8 mouse cellular contexts compared by ENCODE assay signal in genomic region chr15:9140252-9140680, GRCm38 (mm10). TPM values are rescaled to one million over a fixed set of nuclear protein-coding genes. Genes with fewer than 3 reads are reported as not detected.
DNase-seq lines count a peak whose midpoint lies in the region; ATAC-seq and TF ChIP-seq lines count a peak whose summit lies in the region.

Lmbrd2 (plus strand) TSS chr15:9140550.

- no peaks in the 10 kb centered on the region for H3K27me3 ChIP-seq in embryonic facial prominence, embryonic 14.5 days (replicated peaks; ENCODE audit: control insufficient read depth, insufficient read depth, low read length)
- H3K27me3 ChIP-seq in limb, embryonic 14.5 days (ENCODE audit: control insufficient read depth, insufficient read depth, low read length): no peaks in the 10 kb centered on the region
- H3K27me3 ChIP-seq in midbrain, postnatal 0 days (ENCODE audit: insufficient read depth, low read length): no peaks in the 10 kb centered on the region

- peak; percentile 99 for DNase-seq in 3T3-L1 (ENCODE audit: low read depth, low spot score)
- peak; percentile 78 to 96 for DNase-seq in adrenal gland, postnatal 4 days (ENCODE audit: low spot score in 2 of 2)
- DNase-seq in embryonic facial prominence, embryonic 14.5 days (ENCODE audit: low spot score): peak; percentile 99
- peak; percentile 98 for DNase-seq in heart, adult 8-10 months (ENCODE audit: low spot score)
- peak; percentile 98 for DNase-seq in kidney, adult 9 months
- peak; percentile 98 for DNase-seq in limb, embryonic 14.5 days (ENCODE audit: low spot score)
- peak; percentile 99 for DNase-seq in midbrain, postnatal 0 days (ENCODE audit: low spot score)
- DNase-seq in spleen, postnatal 14 days (ENCODE audit: low spot score in 2 of 2): peak; percentile 89 to 92

- H3K4me2 ChIP-seq in embryonic facial prominence, embryonic 14.5 days (ENCODE audit: low read depth, low read length): peak within 1 kb of the TSS; percentile 74
- H3K4me2 ChIP-seq in limb, embryonic 14.5 days (replicated peaks; ENCODE audit: low read depth, low read length, severe bottlenecking): peak within 1 kb of the TSS; percentile 87
- H3K4me2 ChIP-seq in midbrain, postnatal 0 days (ENCODE audit: low read depth, low read length, poor library complexity, severe bottlenecking): peak within 1 kb of the TSS; percentile 73

- H3K36me3 ChIP-seq in embryonic facial prominence, embryonic 14.5 days (ENCODE audit: control insufficient read depth, insufficient read depth, low read length): peaks cover 32% of the 10 kb centered on the region
- H3K36me3 ChIP-seq in limb, embryonic 14.5 days (ENCODE audit: control insufficient read depth, insufficient read depth, low read length): peaks cover 32% of the 10 kb centered on the region
- peaks cover 6% of the 10 kb centered on the region; the same call in 1 of the 2 replicates for H3K36me3 ChIP-seq in midbrain, postnatal 0 days (ENCODE audit: insufficient read depth, low read length)

- peak within 1 kb of the TSS; percentile 88 for H3K4me3 ChIP-seq in embryonic facial prominence, embryonic 14.5 days (ENCODE audit: low read depth, low read length)
- H3K4me3 ChIP-seq in limb, embryonic 14.5 days (replicated peaks; ENCODE audit: low read length): peak within 1 kb of the TSS; percentile 70
- peak within 1 kb of the TSS; percentile 87 for H3K4me3 ChIP-seq in midbrain, postnatal 0 days (ENCODE audit: low read depth, low read length)

- 0 out of 2 replicates have a peak, but pooled peaks have one; percentile 4 for TF ChIP-seq POLR2A in limb, embryonic 14.5 days (IDR thresholded peaks at IDR 0.05; ENCODE audit: borderline replicate concordance, extremely low read depth, insufficient read depth, insufficient read length)

- H3K9ac ChIP-seq in embryonic facial prominence, embryonic 14.5 days (ENCODE audit: low read depth, low read length): peak within 1 kb of the TSS; percentile 78
- peak within 1 kb of the TSS; percentile 74 for H3K9ac ChIP-seq in limb, embryonic 14.5 days (ENCODE audit: low read depth, low read length, severe bottlenecking)
- H3K9ac ChIP-seq in midbrain, postnatal 0 days (replicated peaks; ENCODE audit: low read length, poor library complexity, severe bottlenecking): peak within 1 kb of the TSS; percentile 88

- TF ChIP-seq CTCF in midbrain, postnatal 0 days (IDR thresholded peaks at IDR 0.05): no peak; the same call in 1 of the 2 replicates

- peak; percentile 99 for ATAC-seq in embryonic facial prominence, embryonic 14.5 days (ENCODE audit: low read depth)
- peak; percentile 98 for ATAC-seq in limb, embryonic 14.5 days (ENCODE audit: low FRiP score, low read depth)
- peak; percentile 98 for ATAC-seq in midbrain, postnatal 0 days (ENCODE audit: low FRiP score)

- H3K27ac ChIP-seq in embryonic facial prominence, embryonic 14.5 days (replicated peaks; ENCODE audit: low read depth, low read length): peak within 1 kb of the TSS; percentile 71
- H3K27ac ChIP-seq in limb, embryonic 14.5 days (replicated peaks; ENCODE audit: low read depth, low read length): peak within 1 kb of the TSS; percentile 39
- H3K27ac ChIP-seq in midbrain, postnatal 0 days (ENCODE audit: low read depth, low read length): peak within 1 kb of the TSS; percentile 86

- H3K4me1 ChIP-seq in embryonic facial prominence, embryonic 14.5 days (ENCODE audit: control insufficient read depth, insufficient read depth, low read length): peaks cover 6% of the 10 kb centered on the region
- H3K4me1 ChIP-seq in limb, embryonic 14.5 days (ENCODE audit: control insufficient read depth, insufficient read depth, low read length): peaks cover 4% of the 10 kb centered on the region
- H3K4me1 ChIP-seq in midbrain, postnatal 0 days (ENCODE audit: insufficient read depth, low read length): peaks cover 8% of the 10 kb centered on the region; the same call in 1 of the 2 replicates

- no peaks in the 10 kb centered on the region for H3K9me3 ChIP-seq in embryonic facial prominence, embryonic 14.5 days (ENCODE audit: control insufficient read depth, low read length)
- H3K9me3 ChIP-seq in limb, embryonic 14.5 days (ENCODE audit: control insufficient read depth, low read length): no peaks in the 10 kb centered on the region
- H3K9me3 ChIP-seq in midbrain, postnatal 0 days (ENCODE audit: low read length): no peaks in the 10 kb centered on the region

- under 1% methylated on average over 30 of the region's 34 CpGs for WGBS in embryonic facial prominence, embryonic 14.5 days
- WGBS in limb, embryonic 14.5 days: under 1% methylated on average over 32 of the region's 34 CpGs
- under 1% methylated on average over 34 of the region's 34 CpGs for WGBS in midbrain, postnatal 0 days

RNA-seq across cellular contexts. Expression of gene Lmbrd2, which starts in this region (rescaled TPM):
- 10 to 100 TPM; 23.1 to 24.5 TPM for total RNA-seq in adrenal gland, postnatal 4 days (2021)
- polyA plus RNA-seq in embryonic facial prominence, embryonic 14.5 days (2014; fragmentation: Nextera tagmentation; extraction: Ambion mirVana): 4.3 and 6.2 TPM in 2 replicates
- total RNA-seq in heart, adult 8-10 months (2022): 10 to 100 TPM; 12.8 to 14.6 (median 13.6) TPM
- polyA plus RNA-seq in limb, embryonic 14.5 days (2012; rRNA removed): 7.4 and 7.6 TPM in 2 replicates
- 3.5 and 4.0 TPM in 2 replicates for polyA plus RNA-seq in limb, embryonic 14.5 days (2014; fragmentation: Nextera tagmentation; extraction: Ambion mirVana)
- 20.7 and 25.4 TPM in 2 replicates for total RNA-seq in midbrain, postnatal 0 days (2014; rRNA removed)
- polyA plus RNA-seq in midbrain, postnatal 0 days (2015; fragmentation: Nextera tagmentation; extraction: Ambion mirVana): 2.9 and 3.3 TPM in 2 replicates

Comparison
In these comparisons a context has a peak if more than half of its experiments do, and no peak if none do; other contexts are left out.
1. Peak in every context shown above with its lines: DNase-seq, ATAC-seq, H3K4me3 ChIP-seq and H3K27ac ChIP-seq.